Mouse (Mus musculus) spleen, adult 2 months (tissue): ENCODE measurements around the gene Tmem236.

Experiments used
- CTCF ChIP-seq: fragments of 200-500 bp; IDR thresholded peaks from 2 replicates; pipeline ENCODE4 v1.5.1; 2011; ENCODE audit warnings: mild to moderate bottlenecking, inconsistent platforms; ENCODE audit not compliant: insufficient read depth, insufficient read length, insufficient replicate concordance; ENCODE audit errors: extremely low read depth
- POLR2A ChIP-seq: fragments of 200-500 bp; IDR thresholded peaks from 2 replicates; pipeline ENCODE4 v1.6.1; 2011; ENCODE audit warnings: low read depth, low read length, inconsistent platforms

DNA sequence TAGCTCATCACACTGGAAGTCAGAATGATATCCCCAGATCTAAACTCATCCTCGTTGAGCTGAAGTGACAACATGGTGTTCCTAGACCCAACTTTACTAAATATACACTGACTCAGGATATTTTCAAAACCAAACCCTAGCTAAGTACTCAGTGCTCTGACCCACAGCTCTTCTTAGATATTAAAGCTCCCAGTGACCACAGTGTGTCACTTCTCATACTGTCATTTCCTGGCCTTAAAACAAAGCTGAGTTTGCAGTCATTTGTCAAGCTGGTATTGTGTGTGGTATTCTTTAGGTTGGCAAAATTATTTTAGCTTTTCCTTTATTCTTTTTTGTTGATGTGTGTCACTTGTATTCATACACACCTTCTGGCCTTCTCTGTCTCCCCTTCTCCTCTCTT, 36.4 kb downstream of the Tmem236 start:
- TF ChIP-seq POLR2A (no peak), CTCF (no peak)
